Mouse (Mus musculus): ENCODE measurements around the gene Olfr683. TPM values are rescaled to one million over a fixed set of nuclear protein-coding genes. Genes with fewer than 3 reads are reported as not detected.
"Not testable (repeated sequence)": the region's sequence is repeated elsewhere in the genome, so short reads cannot be mapped to it uniquely, and the experiment has no call there.

Olfr683 gene
- not detected in 2 replicates for total RNA-seq (2017)

GRCm38 (mm10) chr7:105146912-105147311 is at the start of gene Olfr683:
TSS of gene Olfr683 (minus strand) at chr7:105147012.
- ATAC-seq (ENCODE audit: extremely low read depth, insufficient number of reproducible peaks, low FRiP score, poor library complexity, severe bottlenecking), result no peak

GRCm38 (mm10) chr7:105185912-105186311 is 39.1 kb upstream of the Olfr683 start, which contains the start of gene Olfr685:
TSS of gene Olfr685 (minus strand) at chr7:105186012.
- ATAC-seq (ENCODE audit: extremely low read depth, insufficient number of reproducible peaks, low FRiP score, poor library complexity, severe bottlenecking), result no peak

GRCm38 (mm10) chr7:105170773-105171172 is 24.0 kb upstream of the Olfr683 start:
- no peak for ATAC-seq (ENCODE audit: extremely low read depth, insufficient number of reproducible peaks, low FRiP score, poor library complexity, severe bottlenecking)

GRCm38 (mm10) chr7:105163553-105163952 is 16.7 kb upstream of the Olfr683 start, which contains the start of gene Olfr684:
TSS of gene Olfr684 (minus strand) at chr7:105163653.
- ATAC-seq (ENCODE audit: extremely low read depth, insufficient number of reproducible peaks, low FRiP score, poor library complexity, severe bottlenecking), result no peak

- no peak for ATAC-seq (ENCODE audit: extremely low read depth, insufficient number of reproducible peaks, low FRiP score, poor library complexity, severe bottlenecking)
These were observed 5.5 kb downstream of the Olfr683 start for GRCm38 (mm10) chr7:105141275-105141674.

GRCm38 (mm10) chr7:105116536-105116935 is 30.3 kb downstream of the Olfr683 start, which contains the start of gene Olfr681:
TSS of gene Olfr681 (plus strand) at chr7:105116836.
- ATAC-seq (ENCODE audit: extremely low read depth, insufficient number of reproducible peaks, low FRiP score, poor library complexity, severe bottlenecking), result no peak

- ATAC-seq (ENCODE audit: extremely low read depth, insufficient number of reproducible peaks, low FRiP score, poor library complexity, severe bottlenecking), result not testable (repeated sequence)
These were observed 54.1 kb downstream of the Olfr683 start, which contains the start of gene Olfr680-ps1 for GRCm38 (mm10) chr7:105092717-105093116. TSS of gene Olfr680-ps1 (minus strand) at chr7:105092817.

Other genes starting within 250 kb of the Olfr683 start
- gene Olfr667, start 225.5 kb downstream of the Olfr683 start, total RNA-seq (2017), result not detected in 2 replicates
- 0.12 TPM in 1 of 2 replicates, not detected in the other for gene Olfr668, start 219.0 kb downstream of the Olfr683 start, total RNA-seq (2017)
- 0.35 TPM in 1 of 2 replicates, not detected in the other for gene Olfr669, start 212.8 kb downstream of the Olfr683 start, total RNA-seq (2017)
- not detected in 2 replicates for gene Olfr670, start 184.4 kb downstream of the Olfr683 start, total RNA-seq (2017)
- gene Olfr671, start 167.9 kb downstream of the Olfr683 start, total RNA-seq (2017), result not detected in 2 replicates
- gene Olfr672, start 145.0 kb downstream of the Olfr683 start, total RNA-seq (2017), result not detected in 2 replicates
- not detected in 2 replicates for gene Olfr675, start 118.6 kb downstream of the Olfr683 start, total RNA-seq (2017)
- gene Olfr676, start 114.3 kb downstream of the Olfr683 start, total RNA-seq (2017), result not detected in 2 replicates
- gene Olfr677, start 95.6 kb downstream of the Olfr683 start, total RNA-seq (2017), result not detected in 2 replicates
- 0.23 TPM in 1 of 2 replicates, not detected in the other for gene Olfr678, start 82.5 kb downstream of the Olfr683 start, total RNA-seq (2017)
- gene Olfr679, start 65.8 kb downstream of the Olfr683 start, total RNA-seq (2017), result not detected in 2 replicates
- gene Olfr680-ps1, start 54.2 kb downstream of the Olfr683 start, total RNA-seq (2017), result not detected in 2 replicates
- gene Olfr681, start 30.2 kb downstream of the Olfr683 start, total RNA-seq (2017), result not detected in 2 replicates
- gene Olfr684, start 16.6 kb upstream of the Olfr683 start, total RNA-seq (2017), result 0.25 TPM in 1 of 2 replicates, not detected in the other
- gene Olfr685, start 39.0 kb upstream of the Olfr683 start, total RNA-seq (2017), result not detected in 2 replicates
- not detected in 2 replicates for gene Olfr686, start 60.5 kb upstream of the Olfr683 start, total RNA-seq (2017)
- gene Olfr688, start 141.1 kb upstream of the Olfr683 start, total RNA-seq (2017), result not detected in 2 replicates
- gene Olfr689, start 164.2 kb upstream of the Olfr683 start, total RNA-seq (2017), result not detected in 2 replicates
- 0.70 and 0.74 TPM in 2 replicates for gene Olfr690, start 187.1 kb upstream of the Olfr683 start, total RNA-seq (2017)
- 0.37 and 1.0 TPM in 2 replicates for gene Olfr691, start 195.3 kb upstream of the Olfr683 start, total RNA-seq (2017)
- not detected in 2 replicates for gene Olfr692, start 221.2 kb upstream of the Olfr683 start, total RNA-seq (2017)
- gene Gm5901, start 228.0 kb upstream of the Olfr683 start, total RNA-seq (2017), result 1.2 TPM in 1 of 2 replicates, not detected in the other